Mouse (Mus musculus) neural tube, embryonic 13.5 days (tissue): Measurements from ENCODE around the gene Spred1. TPM values are rescaled to one million over a fixed set of nuclear protein-coding genes. Genes with fewer than 3 reads are reported as not detected.

Experiments
- ATAC-seq: fragments of 200-750 bp; cut with Nextera tagmentation; 2 replicates; pipeline ENCODE4 v1.8.0; 2017; ENCODE audit warnings: low read depth, mild to moderate bottlenecking, moderate TSS enrichment, moderate library complexity
- H3K27ac ChIP-seq: fragments of 300-500 bp; sonication (generic); replicated peaks from 2 replicates; pipeline ENCODE4 v1.5.1; 2015; ENCODE audit warnings: moderate library complexity, mild to moderate bottlenecking, inconsistent platforms
- H3K27me3 ChIP-seq: fragments of 300-500 bp; sonication (generic); 2 replicates; pipeline ENCODE4 v1.6.1; 2015; ENCODE audit warnings: mild to moderate bottlenecking, inconsistent platforms
- H3K36me3 ChIP-seq: fragments of 300-500 bp; sonication (generic); 2 replicates; pipeline ENCODE4 v1.6.1; 2015; ENCODE audit warnings: mild to moderate bottlenecking, inconsistent platforms
- H3K4me1 ChIP-seq: fragments of 300-500 bp; sonication (generic); replicated peaks from 2 replicates; pipeline ENCODE4 v1.6.1; 2015; ENCODE audit warnings: inconsistent platforms
- H3K4me2 ChIP-seq: fragments of 300-500 bp; sonication (generic); 2 replicates; pipeline ENCODE4 v1.6.1; 2015; ENCODE audit warnings: inconsistent platforms, mild to moderate bottlenecking, moderate library complexity
- H3K4me3 ChIP-seq: fragments of 300-500 bp; sonication (generic); 2 replicates; pipeline ENCODE4 v1.5.1; 2015; ENCODE audit warnings: mild to moderate bottlenecking, inconsistent platforms
- H3K9ac ChIP-seq: fragments of 300-500 bp; sonication (generic); 2 replicates; pipeline ENCODE4 v1.6.1; 2015; ENCODE audit warnings: moderate library complexity, mild to moderate bottlenecking, inconsistent platforms
- H3K9me3 ChIP-seq: fragments of 300-500 bp; sonication (generic); 2 replicates; pipeline ENCODE4 v1.6.1; 2016; ENCODE audit warnings: inconsistent platforms
- WGBS: fragments of 180-500 bp; shearing (Covaris S2); methylation state at CpG from one replicate; pipeline ENCODE4 v1.1.7; 2015; 5-methylcytosine and 5-hydroxymethylcytosine counted together
- polyA plus RNA-seq: library from polyadenylated mRNA; unstranded; fragments of >200 nt; fragmentation: Nextera tagmentation; extraction: Ambion mirVana; gene quantifications from 2 replicates; pipeline ENCODE4 v1.2.1, GENCODE M21; 2015

The Spred1 gene
- polyA plus RNA-seq, 1 experiment from 2014 or later: 12.5 TPM

- no peaks in the 10 kb centered on the region for H3K27me3 ChIP-seq
- no peaks in the 10 kb centered on the region for H3K36me3 ChIP-seq
- no peak overlapping the region for H3K27ac ChIP-seq
- H3K4me3 ChIP-seq: no peak overlapping the region
- no peak overlapping the region for H3K9ac ChIP-seq
- WGBS: 62% methylated on average over 10 of the region's 10 CpGs
- ATAC-seq: no peak
- no peaks in the 10 kb centered on the region for H3K4me1 ChIP-seq
- H3K4me2 ChIP-seq: no peak overlapping the region
- no peaks in the 10 kb centered on the region for H3K9me3 ChIP-seq
Measured at GRCm38 (mm10) chr2:117099316-117099715, 21.9 kb upstream of the Spred1 start.

DNA sequence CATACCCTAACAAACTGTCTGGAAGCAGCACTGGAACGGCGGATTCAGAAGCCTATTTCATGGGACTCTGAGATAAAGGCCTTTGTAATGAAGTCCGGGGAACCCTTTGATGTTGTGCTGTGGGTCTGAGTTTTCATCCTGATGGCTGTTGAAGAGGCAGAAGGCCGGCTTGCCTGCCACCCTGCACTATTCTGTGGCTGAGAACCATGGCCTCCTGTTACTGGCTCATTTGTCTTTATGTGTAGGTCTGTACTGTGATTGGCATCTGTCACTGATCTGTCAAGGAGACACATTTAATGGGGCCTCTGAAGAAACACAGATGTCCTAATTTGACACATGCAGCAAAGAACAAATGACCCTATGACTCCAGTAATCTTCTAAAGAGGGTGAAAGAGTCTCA lies 17.7 kb upstream of the Spred1 start:
- Histone ChIP-seq H3K27ac (no peak overlapping the region), H3K9ac (no peak overlapping the region), H3K9me3 (no peaks in the 10 kb centered on the region), H3K27me3 (no peaks in the 10 kb centered on the region), H3K36me3 (no peaks in the 10 kb centered on the region), H3K4me1 (no peaks in the 10 kb centered on the region), H3K4me3 (no peak overlapping the region), H3K4me2 (no peak overlapping the region)
- ATAC-seq: no peak
- 7% methylated on average over 4 of the region's 4 CpGs for WGBS

DNA sequence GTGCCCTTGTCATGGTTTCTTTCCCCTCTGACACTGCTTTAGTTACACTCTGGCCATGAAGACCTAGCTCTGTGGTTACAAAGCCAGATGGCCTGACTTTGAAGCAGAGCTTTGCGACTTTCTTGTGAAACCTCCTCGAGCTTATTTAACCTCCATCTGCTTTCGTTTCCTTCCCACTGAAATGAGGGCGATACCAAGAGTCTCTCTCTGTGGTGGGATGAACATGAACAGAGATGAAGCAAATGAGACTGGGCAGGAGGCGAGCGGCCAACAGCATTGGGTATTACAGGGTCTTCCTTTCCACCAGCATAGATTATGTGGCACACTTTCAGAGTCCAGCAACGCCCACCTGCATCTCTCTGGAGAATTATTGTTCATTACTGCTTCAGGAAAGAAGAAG lies 15.8 kb upstream of the Spred1 start:
- no peak overlapping the region for H3K4me2 ChIP-seq
- H3K9me3 ChIP-seq: no peaks in the 10 kb centered on the region
- no peak overlapping the region for H3K27ac ChIP-seq
- no peaks in the 10 kb centered on the region for H3K27me3 ChIP-seq
- H3K36me3 ChIP-seq: no peaks in the 10 kb centered on the region
- H3K4me1 ChIP-seq: 0 out of 2 replicates have a peak, but pooled peaks cover under 1% of the 10 kb centered on the region
- H3K4me3 ChIP-seq: no peak overlapping the region
- ATAC-seq: no peak
- WGBS: 80% methylated on average over 7 of the region's 7 CpGs
- no peak overlapping the region for H3K9ac ChIP-seq

GRCm38 (mm10) chr2:117108059-117108458 lies 13.1 kb upstream of the Spred1 start:
- no peaks in the 10 kb centered on the region for H3K36me3 ChIP-seq
- H3K4me3 ChIP-seq: no peak overlapping the region
- no peaks in the 10 kb centered on the region for H3K9me3 ChIP-seq
- no peaks in the 10 kb centered on the region for H3K27me3 ChIP-seq
- no peak overlapping the region for H3K9ac ChIP-seq
- 60% methylated on average over 4 of the region's 4 CpGs for WGBS
- H3K27ac ChIP-seq: no peak overlapping the region
- no peak for ATAC-seq
- H3K4me1 ChIP-seq: 0 out of 2 replicates have a peak, but pooled peaks cover 2% of the 10 kb centered on the region
- no peak overlapping the region for H3K4me2 ChIP-seq

- Histone ChIP-seq H3K27ac (no peak overlapping the region), H3K4me2 (no peak overlapping the region), H3K27me3 (no peaks in the 10 kb centered on the region), H3K36me3 (no peaks in the 10 kb centered on the region), H3K4me3 (no peak overlapping the region), H3K9me3 (no peaks in the 10 kb centered on the region), H3K9ac (no peak overlapping the region), H3K4me1 (peaks cover 2% of the 10 kb centered on the region; the same call in 1 of the 2 replicates)
- no peak for ATAC-seq
- WGBS: 72% methylated on average over 2 of the region's 2 CpGs
Measured at GRCm38 (mm10) chr2:117109296-117109695, 11.9 kb upstream of the Spred1 start.

DNA sequence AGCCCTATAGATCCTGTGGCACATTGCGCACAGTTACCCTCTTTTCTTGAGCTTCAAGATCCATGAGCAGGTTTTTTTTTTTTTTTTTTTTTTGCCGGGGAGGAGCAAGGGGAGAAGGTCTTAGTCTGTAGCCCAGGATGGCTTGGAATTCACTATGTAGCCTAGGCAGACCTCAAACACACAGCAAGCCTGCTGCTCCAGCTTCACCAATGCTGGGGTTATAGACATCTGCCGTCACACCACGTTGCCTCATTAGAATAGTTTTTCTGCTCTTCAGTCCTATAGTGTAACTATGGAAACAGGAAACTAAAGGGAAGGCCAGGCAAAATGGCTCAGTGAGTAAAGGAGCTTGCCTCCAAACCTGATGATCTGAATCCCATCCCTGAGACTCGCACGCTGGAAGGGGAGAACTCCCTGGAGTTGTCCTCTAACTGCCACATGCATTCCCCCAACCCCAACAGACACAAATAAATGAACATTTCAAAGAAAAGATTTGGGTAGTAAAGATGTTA lies 10.8 kb upstream of the Spred1 start:
- no peak for ATAC-seq

GRCm38 (mm10) chr2:117113262-117113661 lies 7.9 kb upstream of the Spred1 start:
- no peak overlapping the region for H3K4me3 ChIP-seq
- H3K9ac ChIP-seq: no peak overlapping the region
- no peaks in the 10 kb centered on the region for H3K36me3 ChIP-seq
- ATAC-seq: no peak
- peaks cover 2% of the 10 kb centered on the region; the same call in 1 of the 2 replicates for H3K4me1 ChIP-seq
- H3K9me3 ChIP-seq: no peaks in the 10 kb centered on the region
- H3K27ac ChIP-seq: no peak overlapping the region
- no peak overlapping the region for H3K4me2 ChIP-seq
- 77% methylated on average over 2 of the region's 2 CpGs for WGBS
- no peaks in the 10 kb centered on the region for H3K27me3 ChIP-seq

More for the DNA sequence above, 10.8 kb upstream of the Spred1 start:
- 55% methylated on average over 6 of the region's 6 CpGs for WGBS
- Histone ChIP-seq H3K27ac (no peak overlapping the region), H3K4me2 (no peak overlapping the region), H3K4me3 (no peak overlapping the region), H3K9ac (no peak overlapping the region), H3K27me3 (no peaks in the 10 kb centered on the region), H3K4me1 (peaks cover 2% of the 10 kb centered on the region; the same call in 1 of the 2 replicates), H3K36me3 (no peaks in the 10 kb centered on the region), H3K9me3 (no peaks in the 10 kb centered on the region)

DNA sequence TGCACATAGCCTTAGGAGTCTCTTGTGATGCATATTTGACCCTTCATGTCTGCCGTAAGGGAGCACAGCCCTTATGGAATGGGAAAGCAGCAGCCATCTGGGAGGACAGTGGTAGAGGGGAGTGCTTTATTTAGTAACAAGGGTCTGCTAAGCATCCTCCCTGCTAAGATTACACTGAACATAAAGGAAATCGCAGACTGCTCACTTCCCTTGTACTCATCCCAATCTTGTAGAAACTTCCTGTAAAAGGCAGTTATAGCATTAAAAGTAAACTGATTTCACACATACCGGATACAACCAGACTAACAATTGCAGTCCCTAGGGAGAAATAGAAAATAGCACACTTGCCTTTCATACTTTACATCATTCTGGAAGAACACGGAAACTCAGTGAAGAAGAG lies 7.4 kb upstream of the Spred1 start:
- peaks cover 2% of the 10 kb centered on the region; the same call in 1 of the 2 replicates for H3K4me1 ChIP-seq
- no peaks in the 10 kb centered on the region for H3K27me3 ChIP-seq
- H3K4me3 ChIP-seq: no peak overlapping the region
- WGBS: 58% methylated on average over 4 of the region's 4 CpGs
- no peaks in the 10 kb centered on the region for H3K36me3 ChIP-seq
- H3K27ac ChIP-seq: no peak overlapping the region
- no peak overlapping the region for H3K9ac ChIP-seq
- H3K4me2 ChIP-seq: no peak overlapping the region
- ATAC-seq: no peak
- no peaks in the 10 kb centered on the region for H3K9me3 ChIP-seq

DNA sequence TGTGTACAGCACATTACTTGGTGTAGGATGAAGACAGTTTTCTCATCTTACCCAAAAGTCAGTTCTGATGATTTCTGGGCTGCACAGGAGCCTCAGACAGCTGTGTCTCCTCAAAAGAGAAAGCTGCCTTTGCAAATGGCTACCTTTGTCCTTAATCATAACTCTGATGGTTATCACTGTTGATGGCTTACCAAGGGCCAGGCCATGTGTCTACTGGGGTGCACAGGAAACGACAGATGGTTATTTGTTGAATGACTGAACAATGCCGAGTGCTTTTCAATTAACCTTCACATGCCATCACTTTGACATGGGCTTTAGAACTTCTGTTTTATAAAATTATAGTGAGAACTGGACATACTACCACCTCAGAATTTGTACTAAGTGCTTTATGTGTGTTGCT lies 2.7 kb upstream of the Spred1 start:
- 60% methylated on average over 2 of the region's 2 CpGs for WGBS
- H3K4me1 ChIP-seq: peaks cover 11% of the 10 kb centered on the region

DNA sequence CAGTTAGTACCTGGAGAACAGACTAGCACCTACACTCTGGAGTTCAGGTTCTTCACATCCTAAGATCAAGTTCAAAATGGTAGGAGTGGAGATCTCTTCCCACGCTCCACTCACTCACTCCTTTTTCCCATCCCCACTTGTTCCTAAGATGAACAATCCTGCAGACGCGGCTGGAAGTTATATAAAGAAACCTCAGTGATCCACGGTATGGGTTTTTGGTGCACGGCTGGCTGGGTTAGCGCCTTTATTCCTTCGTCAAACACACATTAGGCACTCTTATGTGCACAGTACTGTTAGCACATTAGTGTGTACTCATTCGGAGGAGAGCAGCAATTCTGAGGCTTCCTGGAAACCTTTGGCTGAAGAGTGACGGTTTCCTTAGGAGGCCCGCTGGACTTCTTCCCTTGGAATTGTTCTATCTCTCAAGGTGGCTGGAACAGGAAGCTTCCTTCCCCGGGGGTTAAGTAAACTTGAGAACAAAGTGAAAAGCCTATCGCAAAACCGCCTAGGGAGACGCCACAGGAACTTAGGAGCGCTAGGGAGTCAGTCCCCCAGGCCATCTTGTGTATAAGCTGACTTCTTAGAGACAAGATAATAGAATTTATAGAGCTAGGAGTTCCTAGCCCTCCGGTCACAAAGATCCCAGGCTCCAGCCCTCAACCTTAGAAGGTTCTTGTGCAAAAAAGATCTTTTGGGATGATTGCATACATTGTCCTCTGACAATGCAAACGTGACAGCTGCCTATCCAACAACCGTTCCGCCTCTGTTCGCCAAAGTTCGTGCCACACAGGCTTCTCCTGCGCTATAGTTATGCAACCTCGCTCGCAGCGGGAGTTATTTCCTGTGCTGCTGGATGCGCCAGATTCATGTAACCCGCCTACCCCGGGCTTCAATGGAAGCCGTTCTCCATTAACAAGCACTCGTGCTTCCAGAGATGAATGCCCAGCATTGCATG lies 1.6 kb upstream of the Spred1 start:
- H3K4me3 ChIP-seq: peak overlapping the region; percentile 91
- H3K9me3 ChIP-seq: no peaks in the 10 kb centered on the region
- WGBS: 3% methylated on average over 30 of the region's 30 CpGs
- H3K4me1 ChIP-seq: peaks cover 21% of the 10 kb centered on the region
- peak overlapping the region; percentile 98 for H3K9ac ChIP-seq
- H3K36me3 ChIP-seq: no peaks in the 10 kb centered on the region
- H3K27me3 ChIP-seq: no peaks in the 10 kb centered on the region
- H3K27ac ChIP-seq: peak overlapping the region; percentile 99
- ATAC-seq: peak; percentile 47
- H3K4me2 ChIP-seq: peak overlapping the region; percentile 79

More for the DNA sequence above, 2.7 kb upstream of the Spred1 start:
- no peaks in the 10 kb centered on the region for H3K9me3 ChIP-seq
- H3K27ac ChIP-seq: no peak overlapping the region
- ATAC-seq: no peak
- no peaks in the 10 kb centered on the region for H3K27me3 ChIP-seq
- no peak overlapping the region for H3K9ac ChIP-seq
- H3K4me2 ChIP-seq: no peak overlapping the region
- H3K36me3 ChIP-seq: no peaks in the 10 kb centered on the region
- H3K4me3 ChIP-seq: no peak overlapping the region

DNA sequence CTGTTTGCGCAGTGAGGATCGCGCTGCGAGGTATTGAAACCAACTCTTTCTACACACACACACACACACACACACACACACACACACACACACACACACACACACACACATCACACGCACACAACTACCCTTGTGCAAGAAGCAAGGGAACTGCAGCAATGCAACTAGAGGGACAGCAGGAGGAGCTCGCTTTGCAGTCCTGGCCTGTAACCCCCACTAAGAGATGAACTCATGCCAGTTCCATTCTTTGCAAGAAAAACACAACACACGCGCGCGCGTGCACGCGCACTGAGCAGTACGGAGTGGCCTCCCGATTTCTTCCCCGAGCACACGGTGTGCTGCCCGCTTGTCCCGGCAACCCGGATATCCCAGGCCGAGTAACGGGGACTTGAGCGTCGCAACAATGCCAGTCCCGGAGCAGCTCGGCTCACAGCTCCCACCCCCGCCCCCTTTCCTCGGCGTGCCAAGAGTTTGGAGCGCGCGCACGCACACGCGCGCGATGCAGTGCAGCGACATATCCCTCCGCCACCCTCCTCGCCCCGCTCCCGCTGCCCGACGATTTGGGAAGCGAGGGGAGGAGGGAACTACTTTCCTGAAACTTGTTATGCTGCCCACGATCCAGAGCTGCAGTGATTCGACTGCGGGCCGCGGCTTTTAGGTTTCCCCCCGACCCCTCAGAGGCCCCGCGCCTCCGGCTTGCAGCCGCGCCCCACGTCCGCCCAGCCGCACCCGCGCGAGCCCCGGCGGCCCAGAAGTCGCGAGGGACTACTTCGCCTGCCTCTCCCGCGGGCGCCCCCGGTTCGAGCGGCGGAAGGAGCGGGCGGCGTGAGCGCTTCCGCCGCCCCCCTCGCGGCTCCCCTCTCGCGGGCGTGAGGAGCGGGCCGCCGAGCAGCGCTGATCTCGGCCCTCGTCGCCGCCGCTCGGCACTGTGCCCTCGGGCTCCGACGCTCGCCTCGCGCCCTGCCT lies 645 bp upstream of the Spred1 start:
- Histone ChIP-seq H3K4me2 (peak overlapping the region; percentile 79), H3K36me3 (no peaks in the 10 kb centered on the region), H3K9ac (peak overlapping the region; percentile 98), H3K4me3 (peak overlapping the region; percentile 91), H3K9me3 (no peaks in the 10 kb centered on the region), H3K27ac (peak overlapping the region; percentile 99), H3K4me1 (peaks cover 24% of the 10 kb centered on the region), H3K27me3 (no peaks in the 10 kb centered on the region)
- ATAC-seq: peak; percentile 84
- WGBS: 1% methylated on average over 80 of the region's 101 CpGs
